Mouse (Mus musculus) urinary bladder, postnatal 36 days (tissue): ENCODE measurements around the gene Adcy7.

Source experiments
- DNase-seq, 2 experiments: peaks; one replicate each; pipeline ENCODE4 v3.0.0; 2022; ENCODE audit warnings: low spot score in 2 of 2, mixed read lengths in 1 of 2

Gene Adcy7

DNA sequence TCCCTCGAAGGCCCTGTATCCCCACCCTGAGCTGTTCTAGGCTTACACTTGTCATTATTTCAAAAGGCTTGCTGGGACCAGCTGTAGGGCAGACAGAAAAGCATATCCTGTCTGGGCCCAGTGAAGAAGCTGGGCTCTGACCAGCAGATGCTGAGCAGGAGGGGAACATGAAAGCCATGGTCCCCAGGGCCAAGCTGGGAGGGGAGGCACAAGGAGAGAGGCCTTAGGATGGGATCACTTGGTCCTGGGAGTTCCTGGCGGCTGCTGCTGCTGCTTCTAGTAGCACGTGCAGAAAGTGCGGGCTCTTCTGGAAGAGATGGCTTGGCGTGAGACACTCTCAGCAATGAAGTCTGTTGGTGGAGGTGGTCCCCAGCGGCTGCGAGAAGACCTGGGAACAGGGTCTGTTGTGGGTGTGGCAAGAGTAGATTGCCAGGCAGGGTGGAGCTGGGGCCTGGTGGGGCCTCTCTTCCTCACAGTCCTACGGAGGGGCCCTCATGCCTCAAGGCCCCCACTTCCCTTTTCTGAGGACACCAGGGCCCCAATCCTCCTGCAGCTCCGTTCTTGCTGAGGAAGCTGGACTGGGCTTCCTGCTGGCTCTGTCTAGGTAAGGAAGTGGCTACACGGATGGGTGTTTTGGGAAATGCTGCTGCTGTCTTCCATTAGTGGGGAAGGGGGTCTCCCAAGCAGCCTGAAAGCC lies 27.9 kb downstream of the Adcy7 start:
- no peak for DNase-seq

DNA sequence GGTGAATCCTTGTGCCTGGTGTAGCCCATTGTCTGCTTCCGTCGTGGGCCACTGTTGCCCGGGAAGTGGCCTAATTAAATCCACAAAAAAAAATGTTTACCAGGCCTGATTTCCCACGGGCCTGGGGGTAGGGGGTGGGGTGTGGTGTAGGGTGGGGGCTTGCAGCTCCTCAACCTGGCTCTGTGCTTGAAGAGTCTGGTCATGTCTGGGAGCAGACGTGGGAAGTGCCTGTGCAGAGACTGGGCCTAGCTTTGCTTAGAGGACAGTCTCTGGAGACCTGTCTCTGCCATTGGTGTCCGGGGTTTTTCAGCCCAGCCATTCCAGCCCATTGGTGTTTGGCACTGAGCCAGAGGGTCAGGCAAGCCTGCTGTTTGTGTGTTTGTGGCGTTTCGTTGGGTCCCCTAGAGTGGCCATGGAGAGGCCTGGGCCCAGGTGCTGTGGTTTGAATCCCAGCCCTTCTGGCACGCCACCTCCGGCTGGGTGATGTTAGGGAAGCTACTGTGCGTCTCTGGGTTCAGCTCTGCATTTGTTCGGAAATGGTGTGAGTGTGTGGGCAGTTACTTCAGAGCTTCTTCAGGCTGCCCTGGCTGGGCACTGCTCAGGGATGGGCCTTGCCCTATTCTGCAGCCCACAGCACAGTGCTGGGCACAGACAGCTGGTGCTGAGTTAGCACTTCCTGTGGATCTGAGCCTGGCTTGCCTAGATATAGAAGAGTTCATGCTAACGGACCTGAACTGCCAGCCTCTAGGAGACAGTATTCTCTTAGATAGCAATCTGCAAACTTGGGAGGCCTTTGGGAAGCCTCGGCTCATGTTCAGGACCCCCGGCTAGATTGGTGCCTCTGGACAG lies 29.6 kb downstream of the Adcy7 start:
- no peak for DNase-seq

- DNase-seq: no peak
Measured at GRCm38 (mm10) chr8:88305814-88306213, 33.6 kb downstream of the Adcy7 start.

DNA sequence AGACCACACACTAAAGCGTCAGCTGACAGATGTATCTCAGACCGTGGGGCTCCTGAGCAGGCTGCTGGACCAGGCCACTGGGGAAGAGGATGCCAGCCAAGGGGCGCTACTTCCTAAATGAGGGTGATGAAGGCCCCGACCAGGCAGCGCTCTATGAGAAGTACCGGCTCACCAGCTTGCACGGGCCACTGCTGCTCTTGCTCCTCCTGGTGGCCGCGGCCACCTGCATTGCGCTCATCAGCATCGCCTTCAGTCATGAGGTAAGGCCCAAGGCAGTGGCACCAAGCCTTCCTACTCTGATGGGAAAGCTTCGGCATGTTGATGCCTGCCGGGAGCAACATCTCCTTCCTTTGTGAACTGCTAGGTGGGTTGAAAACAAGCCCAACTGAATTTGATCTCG lies 34.3 kb downstream of the Adcy7 start:
- DNase-seq: no peak

- DNase-seq: no peak
Measured at GRCm38 (mm10) chr8:88307736-88308135, 35.5 kb downstream of the Adcy7 start.

DNA sequence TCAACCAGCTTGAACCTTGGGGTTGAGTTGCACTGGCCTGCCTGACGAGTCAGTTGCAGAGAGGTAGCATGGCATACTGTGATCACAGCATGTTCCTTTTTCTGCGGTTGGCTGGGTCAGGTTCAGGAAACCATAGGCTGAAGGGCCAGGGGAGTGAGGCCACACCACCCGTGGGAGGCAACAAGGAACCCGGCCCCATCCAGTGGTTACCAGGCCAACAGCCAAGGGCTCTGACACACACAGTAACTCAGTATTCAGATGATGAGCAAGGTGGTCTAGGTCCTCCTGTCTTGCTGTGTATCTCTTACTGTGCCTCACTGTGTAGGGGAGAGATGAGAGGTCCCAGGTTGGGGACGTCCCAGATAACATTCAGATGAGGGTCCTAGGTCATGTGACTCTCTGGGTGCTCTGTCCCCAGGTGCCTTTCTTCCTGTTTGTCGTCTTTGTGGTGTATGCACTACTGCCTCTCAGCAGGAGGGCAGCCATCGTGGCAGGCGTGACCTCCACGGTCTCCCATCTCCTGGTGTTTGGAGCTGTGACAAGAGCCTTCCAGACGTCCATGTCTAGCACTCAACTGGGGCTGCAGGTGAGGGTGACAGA lies 37.2 kb downstream of the Adcy7 start:
- DNase-seq: no peak

GRCm38 (mm10) chr8:88309881-88310280 lies 37.7 kb downstream of the Adcy7 start:
- no peak for DNase-seq

- no peak for DNase-seq
Measured at GRCm38 (mm10) chr8:88310286-88310685, 38.1 kb downstream of the Adcy7 start.

DNA sequence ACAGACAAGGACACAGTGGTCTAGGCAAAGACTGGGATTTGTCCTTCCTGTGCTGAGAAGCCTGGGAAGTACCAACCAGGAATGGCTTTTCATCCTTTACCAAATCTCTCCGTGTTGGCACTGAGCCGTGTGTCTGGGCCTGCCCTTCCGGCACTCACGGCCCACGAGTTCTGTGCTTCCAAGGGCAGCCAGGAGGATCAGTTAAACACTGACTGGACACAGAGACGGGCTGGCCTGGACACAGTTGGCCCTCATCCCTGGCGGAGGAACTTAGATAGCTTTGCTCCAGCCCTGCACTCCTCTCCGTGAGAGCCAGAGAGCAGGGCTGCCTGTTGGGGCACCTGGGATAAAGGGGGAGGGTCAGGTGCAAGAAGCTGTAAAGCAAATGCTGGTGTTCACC lies 40.8 kb downstream of the Adcy7 start:
- DNase-seq: peak in 1 of 2 experiments; percentile 56

DNA sequence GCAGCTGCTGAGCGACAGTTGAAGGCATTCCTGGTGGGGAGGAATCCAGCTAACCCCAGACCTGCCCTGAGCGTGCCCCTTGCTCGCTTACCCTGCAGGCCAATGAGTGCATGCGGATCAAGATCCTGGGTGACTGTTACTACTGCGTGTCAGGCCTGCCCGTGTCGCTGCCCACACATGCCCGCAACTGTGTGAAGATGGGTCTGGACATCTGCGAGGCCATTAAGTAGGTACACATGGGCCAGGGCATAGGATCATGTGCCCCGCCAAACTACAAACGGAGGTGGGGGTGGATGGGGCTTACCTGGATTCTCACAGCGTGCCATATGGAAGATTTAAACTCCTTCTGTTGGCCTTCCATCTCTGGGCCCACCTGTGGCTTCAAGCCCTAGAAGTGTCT lies 41.8 kb downstream of the Adcy7 start:
- no peak for DNase-seq

- no peak for DNase-seq
Measured at GRCm38 (mm10) chr8:88315302-88315701, 43.1 kb downstream of the Adcy7 start.

DNA sequence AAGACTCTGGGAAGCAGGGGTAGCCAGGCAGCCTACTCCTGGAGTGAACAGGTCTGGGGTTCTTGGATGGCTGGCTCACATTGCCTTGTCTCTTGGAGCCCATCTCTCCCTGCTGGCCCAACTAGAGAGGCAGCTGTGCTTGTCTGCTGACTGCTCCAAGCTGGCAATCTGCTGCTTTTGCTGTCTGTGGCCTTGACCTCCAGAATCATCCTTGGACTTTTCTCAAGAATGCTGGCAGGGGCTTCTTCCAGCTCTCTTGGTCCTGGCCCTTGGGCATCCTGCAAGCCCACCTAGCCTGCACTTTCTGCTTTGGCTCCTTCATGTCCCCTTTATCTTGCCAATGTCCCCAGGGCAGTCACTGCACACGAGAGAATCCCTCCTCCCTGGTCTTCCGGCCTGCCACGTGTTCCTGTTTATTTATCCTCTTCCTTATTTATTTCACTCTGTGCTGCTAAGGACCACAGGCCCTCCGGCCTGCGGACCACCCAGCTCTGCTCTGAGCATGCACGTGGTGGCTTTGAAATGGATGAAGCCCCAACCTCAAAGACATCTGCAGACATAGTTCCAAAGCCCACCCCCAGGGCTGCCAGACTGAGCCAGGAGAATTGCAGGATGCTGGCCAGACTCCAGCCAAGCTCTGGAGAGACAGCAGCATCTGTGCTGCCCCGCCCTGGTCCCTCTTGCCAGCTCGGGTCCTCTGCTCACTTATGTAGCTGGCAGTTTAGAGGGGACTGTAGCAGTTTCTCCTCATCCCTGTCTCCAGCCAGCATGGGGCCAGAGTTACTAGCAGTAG lies 44.1 kb downstream of the Adcy7 start:
- DNase-seq: peak; percentile 18 to 52

- DNase-seq: no peak
Measured at GRCm38 (mm10) chr8:88317341-88317740, 45.1 kb downstream of the Adcy7 start.

DNA sequence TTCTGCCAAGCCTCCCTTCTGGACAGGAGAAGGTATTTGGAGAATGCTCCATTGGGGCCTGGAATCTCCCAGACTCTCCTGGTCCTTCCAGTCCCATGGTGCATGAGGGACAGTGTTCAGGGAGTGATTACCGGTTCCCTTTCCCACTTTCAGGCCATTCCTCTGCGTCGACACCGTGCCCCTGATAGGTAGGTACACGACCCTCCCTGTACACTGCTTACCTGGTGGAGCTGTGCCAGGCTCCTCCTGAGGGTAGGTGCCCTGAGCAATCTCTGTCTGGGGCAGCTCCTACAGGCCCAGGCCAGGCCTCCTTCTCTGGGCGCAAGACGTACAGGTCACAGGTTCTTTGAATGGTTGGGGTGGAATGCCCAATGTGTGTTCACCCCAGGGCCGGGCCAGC lies 45.9 kb downstream of the Adcy7 start:
- no peak for DNase-seq

- no peak for DNase-seq
Measured at GRCm38 (mm10) chr8:88320134-88320533, 47.9 kb downstream of the Adcy7 start.

DNA sequence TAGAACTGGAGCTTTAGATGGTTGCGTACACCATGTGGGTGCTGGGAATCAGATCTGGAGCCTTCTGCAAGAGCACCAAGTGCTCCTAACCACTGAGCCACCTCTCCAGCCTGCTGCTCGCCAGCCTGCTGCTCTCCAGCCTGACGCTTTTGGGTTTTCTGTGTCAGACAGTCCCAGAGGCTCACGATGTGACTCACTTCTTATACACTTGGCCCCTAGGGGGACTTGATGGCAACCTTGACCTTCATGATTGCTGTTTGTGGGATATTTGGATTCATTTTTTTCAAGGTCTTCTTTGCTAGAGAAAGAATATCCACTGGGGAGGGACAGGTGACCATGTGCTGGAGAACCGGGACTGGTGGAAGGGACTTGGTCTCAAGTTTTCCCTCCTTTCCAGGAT lies 49.2 kb downstream of the Adcy7 start:
- no peak for DNase-seq

DNA sequence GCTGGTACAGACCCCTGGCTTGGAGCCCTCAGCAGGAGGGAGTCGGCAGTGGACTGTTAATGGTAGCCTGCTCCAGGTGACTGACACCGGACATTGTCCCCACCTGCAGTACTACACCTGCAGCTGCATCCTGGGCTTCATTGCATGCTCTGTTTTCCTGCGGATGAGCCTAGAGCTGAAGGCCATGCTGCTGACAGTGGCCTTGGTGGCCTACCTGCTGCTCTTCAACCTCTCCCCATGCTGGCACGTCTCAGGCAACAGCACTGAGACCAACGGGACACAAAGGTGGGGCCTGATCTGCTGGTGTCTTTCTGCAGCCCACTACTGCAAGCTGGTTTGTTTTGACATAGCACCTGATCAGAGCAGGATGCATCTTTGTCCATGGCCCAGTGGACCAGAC lies 51.3 kb downstream of the Adcy7 start:
- no peak for DNase-seq

GRCm38 (mm10) chr8:88324760-88325159 lies 52.6 kb downstream of the Adcy7 start:
- no peak for DNase-seq

DNA sequence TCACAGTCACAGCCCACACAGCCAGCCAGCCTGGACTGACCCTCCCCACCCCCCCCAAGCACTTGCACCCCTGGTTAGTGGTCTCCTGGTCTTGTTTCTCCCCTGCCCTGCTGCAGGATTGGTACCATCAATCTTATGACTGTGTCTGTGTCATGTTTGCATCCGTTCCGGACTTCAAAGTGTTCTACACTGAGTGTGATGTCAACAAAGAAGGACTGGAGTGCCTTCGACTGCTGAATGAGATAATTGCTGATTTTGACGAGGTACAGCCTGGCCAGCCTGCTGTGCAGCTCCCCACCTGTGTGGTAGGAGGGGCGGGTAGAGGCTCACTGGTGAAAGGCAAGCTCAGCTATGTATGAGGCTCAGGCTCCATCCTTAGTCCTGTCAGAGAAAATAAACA lies 53.0 kb downstream of the Adcy7 start:
- DNase-seq: no peak

DNA sequence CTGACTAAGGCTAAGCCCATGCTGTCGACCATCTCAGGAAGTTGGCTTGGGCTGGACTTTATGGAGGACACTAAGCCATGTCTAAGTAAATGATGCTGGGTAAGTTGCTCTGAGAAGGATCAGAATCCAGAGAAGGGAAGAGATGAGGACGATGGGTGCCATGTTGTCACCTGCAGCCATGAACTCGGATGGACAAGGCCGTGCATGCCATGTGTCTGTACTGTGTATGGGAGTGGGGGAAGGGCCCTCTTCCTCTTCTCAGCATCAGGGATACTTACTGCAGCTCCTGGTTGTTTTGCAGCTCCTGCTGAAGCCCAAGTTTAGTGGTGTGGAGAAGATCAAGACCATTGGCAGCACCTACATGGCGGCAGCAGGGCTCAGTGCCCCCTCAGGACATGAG lies 53.6 kb downstream of the Adcy7 start:
- DNase-seq: no peak

GRCm38 (mm10) chr8:88326328-88326727 lies 54.1 kb downstream of the Adcy7 start:
- DNase-seq: no peak

DNA sequence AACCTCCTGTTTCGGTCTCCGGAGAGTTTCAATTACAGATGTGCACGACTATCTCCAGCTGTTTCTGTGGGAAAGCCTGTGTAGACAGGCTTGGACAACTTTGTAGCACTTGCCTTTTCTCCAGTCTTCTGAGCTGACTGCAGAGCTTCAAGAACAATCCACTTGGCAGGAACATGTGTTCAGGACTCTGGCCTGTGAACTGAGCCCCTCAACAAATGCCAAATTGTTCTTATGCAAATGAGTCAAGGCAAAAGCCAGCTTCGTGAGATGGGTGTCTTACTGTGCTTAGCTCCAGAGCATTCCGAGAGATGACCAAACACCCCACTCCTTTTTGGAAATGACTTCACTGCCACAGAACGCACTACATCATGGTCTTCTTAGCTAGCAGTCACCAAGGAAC lies 56.5 kb downstream of the Adcy7 start:
- no peak for DNase-seq
